Mouse (Mus musculus) adrenal gland, adult 2 months (tissue): ENCODE results near the gene Cfap97d2. TPM values are rescaled to one million over a fixed set of nuclear protein-coding genes. Genes with fewer than 3 reads are reported as not detected.

ENCODE experiments used
- DNase-seq: peaks from one replicate; pipeline ENCODE4 v3.0.0; 2021
- polyA plus RNA-seq: library from polyadenylated mRNA; depleted of rRNA; stranded (reverse); fragments of >200 nt; gene quantifications from 2 replicates; pipeline ENCODE4 v1.2.3, GENCODE M21; 2012
- total RNA-seq, 2 experiments: library from RNA; stranded (reverse); gene quantifications; 2 replicates each; pipeline ENCODE4 v1.2.3; 2021

The Cfap97d2 gene
- total and polyA plus RNA-seq, 3 experiments, result 0.13 TPM; not detected in 2

DNA sequence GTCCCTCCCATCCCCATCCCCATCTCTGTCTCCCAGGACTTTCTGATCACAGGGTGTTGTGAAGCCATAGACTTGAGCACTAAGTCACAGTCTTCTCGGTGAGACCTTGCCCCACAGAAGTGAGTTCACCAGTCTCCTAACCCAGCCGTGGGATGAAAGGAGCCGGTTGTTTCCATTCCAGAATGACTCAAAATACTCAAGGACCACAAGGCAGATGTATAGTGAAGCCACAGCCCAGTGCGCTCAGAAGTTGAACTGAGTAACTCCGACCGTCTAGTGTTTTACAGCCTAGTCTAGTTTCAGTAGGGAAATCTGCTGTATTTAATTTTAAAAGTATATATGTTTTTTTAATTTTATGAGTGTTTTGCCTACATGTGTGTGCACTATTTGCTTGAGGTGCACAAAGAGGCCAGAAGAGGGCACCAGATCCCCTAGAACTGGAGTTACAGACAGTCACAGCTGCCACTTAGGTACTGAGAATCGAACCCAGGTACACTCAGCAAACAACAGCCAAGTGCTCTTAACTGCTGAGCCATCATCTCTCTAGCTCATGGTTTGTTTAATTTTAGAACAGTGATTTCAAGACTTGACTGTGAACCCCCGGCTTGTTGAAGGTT lies 18.5 kb upstream of the Cfap97d2 start:
- no peak for DNase-seq

- no peak for DNase-seq
Measured at GRCm38 (mm10) chr8:13687941-13688340, 17.7 kb upstream of the Cfap97d2 start.

GRCm38 (mm10) chr8:13688461-13688860 lies 17.2 kb upstream of the Cfap97d2 start:
- peak; percentile 68 for DNase-seq

GRCm38 (mm10) chr8:13689331-13689730 lies 16.4 kb upstream of the Cfap97d2 start:
- DNase-seq, result no peak

DNA sequence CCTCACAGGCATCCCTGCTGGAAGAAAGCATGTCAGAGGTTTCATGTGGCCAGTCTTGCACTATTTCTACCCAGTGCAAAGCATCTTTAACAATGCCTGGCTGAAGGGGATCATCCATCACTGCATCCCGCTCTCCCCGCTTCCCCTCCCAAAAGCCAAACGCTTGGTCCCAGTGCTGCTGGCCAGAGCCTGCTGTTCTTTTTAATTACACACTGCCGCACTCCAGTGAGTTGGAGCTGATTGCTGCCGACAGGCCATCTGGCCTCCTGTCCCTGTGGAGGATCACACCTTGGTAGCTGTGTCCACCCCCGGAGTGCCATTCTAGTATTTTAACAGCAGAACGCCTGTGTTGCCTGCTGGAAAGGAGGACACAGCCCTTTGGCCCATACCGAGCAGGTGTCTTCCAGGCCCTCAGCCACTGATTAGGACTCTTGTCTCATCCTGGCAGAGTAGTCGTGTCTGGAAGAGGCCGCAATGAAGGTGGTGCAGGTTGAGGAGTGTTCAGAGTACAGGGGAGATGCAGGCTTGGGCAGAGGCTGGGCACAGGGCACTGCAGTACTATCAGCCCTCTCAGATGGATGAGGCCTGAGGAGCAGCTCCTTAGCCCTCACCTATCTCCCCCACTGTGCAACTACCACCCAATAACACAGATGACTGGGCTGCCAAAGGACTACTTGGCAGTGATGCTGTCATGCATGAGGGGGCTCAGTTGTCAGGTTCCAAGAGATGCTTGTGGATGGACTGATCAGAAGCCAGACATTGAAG lies 13.2 kb upstream of the Cfap97d2 start:
- DNase-seq, result no peak

DNA sequence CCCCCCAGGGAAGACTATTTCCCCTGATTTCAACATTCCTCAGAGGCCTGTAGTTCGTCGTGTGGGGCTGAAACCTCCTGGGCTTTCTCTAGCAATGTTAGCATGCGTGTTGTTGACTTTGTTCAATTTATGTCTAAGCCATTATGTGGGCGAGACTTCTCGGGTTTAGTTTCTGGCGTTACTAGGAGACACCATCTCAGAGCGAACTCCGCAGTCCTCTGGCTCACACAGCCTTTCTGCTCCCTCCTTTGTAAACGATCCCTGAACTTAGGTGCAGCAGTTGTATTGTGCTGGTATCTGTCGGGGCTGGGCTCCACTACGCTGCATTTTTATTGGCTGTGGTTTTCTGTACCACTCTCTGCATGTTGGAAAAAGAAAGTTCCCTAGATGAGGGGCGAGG lies 11.0 kb upstream of the Cfap97d2 start:
- DNase-seq, result no peak

GRCm38 (mm10) chr8:13695203-13695867 lies 10.4 kb upstream of the Cfap97d2 start:
- no peak for DNase-seq

GRCm38 (mm10) chr8:13696157-13696556 lies 9.5 kb upstream of the Cfap97d2 start:
- DNase-seq, result no peak

DNA sequence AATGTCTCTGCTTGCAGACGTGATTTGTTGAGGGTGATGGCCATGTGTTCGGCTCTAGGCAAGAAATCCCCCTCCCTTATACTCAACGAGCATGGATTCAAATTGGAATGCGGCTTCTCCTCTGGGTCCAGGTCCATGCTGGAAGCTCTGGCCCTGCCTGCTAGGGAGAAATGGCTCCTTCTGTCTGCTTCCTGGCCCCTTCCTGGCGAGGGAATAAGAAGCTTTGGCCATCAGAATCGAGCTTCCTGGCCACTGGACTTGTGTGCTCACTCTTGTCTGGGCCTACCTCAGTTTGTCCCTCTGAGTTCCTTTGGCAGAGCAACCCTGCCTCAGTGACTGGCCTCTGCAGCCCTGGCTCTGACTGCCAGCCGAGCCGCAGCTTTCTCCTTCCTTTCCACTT lies 8.5 kb upstream of the Cfap97d2 start:
- no peak for DNase-seq

- no peak for DNase-seq
Measured at GRCm38 (mm10) chr8:13697681-13698080, 8.0 kb upstream of the Cfap97d2 start.

DNA sequence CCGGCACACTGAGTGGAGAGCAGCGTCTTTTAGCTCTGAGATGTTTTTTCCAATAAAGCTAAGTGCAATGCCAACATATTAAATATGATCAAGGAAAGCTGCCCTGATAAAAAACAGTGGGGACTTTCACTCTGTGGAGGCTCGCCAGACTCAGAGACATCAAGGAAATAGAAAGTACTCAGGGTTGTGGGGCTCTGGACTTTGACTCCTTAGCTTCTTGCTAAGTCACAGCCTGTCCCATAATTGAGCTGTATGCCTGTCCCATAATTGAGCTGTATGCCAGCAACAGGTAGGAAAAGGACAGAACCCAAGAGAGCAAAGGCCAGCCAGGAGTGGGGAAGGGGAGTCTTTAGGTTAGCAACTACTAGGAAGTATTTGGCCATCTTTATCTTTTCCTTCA lies 7.4 kb upstream of the Cfap97d2 start:
- DNase-seq, result no peak

DNA sequence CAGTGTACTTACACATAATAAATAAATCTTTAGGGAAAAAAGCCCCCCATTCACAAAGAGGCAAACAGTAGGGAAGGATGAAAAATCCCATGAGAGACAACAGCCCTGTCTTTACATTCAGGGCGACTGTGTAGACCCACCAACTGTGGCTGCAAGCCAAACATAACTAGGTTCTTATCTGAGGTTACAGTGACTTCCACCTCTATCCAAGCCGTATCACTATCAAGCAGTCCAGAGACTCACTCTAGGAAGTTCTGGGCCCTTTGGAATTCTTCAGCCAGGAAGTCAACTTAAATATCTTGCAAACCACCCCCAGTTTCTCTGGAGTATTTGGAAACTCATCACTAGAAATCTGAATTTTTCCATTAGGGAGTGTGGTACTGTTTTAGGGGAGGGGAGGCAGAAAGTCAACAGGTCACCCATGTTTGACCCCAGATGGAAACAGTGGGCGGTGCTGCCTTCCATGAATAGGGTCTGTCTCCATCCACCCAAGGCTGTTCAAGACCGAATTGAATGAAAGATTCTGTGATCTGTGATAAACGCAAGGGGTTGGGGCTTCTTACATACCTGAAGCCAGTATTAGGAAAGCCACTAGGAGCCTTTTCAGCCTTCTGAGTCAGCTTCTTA lies 6.3 kb upstream of the Cfap97d2 start:
- DNase-seq, result no peak

DNA sequence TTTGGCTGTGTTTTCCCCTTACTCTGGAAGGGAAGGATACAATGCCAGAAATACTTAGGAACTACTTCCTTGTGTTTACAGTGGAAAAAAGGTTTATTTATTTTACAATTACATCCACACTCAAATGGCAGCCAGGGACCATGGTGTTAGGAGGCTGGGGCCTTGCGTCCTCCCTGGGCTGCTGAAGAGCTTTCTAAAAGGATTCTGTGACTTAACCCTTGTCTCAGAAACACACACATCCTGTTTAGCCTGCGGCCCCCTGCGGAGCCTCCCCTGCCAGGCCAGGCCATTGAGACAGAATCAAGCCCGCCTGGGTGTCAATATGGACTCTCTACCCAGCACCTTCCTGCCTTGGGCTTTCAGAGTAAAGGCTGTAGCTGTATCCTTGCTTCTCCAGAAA lies 2.9 kb upstream of the Cfap97d2 start:
- DNase-seq, result no peak

DNA sequence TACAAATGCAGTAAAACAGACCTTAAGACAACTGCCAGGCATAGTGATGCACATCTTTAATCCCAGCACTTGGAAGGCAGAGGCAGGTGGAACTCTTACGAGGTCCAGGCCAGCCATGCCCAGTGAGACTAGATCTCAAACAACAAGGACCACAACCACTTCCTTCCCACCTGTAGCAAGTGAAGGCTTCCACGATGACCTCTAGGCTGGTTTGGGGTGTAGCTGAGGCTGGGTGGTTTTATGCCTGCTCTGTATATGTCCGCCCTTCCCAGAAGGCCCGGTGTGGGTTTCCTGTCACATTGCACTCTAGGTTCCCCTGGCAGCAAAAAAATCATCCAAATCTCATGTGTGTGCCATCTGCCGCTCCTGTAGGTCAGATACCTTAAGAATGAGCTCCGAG lies 1.9 kb upstream of the Cfap97d2 start:
- no peak for DNase-seq

GRCm38 (mm10) chr8:13704301-13704700 lies 1.4 kb upstream of the Cfap97d2 start:
- DNase-seq, result no peak

DNA sequence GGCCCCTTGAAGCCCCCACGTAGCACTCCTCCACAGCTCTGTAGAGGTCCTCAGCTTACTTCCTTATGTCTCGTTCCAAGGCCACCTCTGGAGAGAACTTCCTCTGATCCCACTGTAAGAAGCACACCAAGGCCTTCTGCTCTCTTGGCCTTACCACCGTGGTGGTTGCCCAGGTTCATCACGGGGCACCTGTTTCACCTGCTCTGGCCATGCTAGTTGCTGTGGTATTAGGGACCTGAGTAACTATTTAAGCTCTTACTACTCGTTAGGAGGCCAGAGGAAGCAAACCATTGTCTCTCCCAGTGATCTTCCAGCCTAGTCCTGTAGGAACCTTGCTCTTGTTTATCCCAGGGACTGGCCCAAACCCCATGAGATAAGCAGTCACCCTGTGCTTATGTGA lies 1.2 kb downstream of the Cfap97d2 start:
- no peak for DNase-seq

GRCm38 (mm10) chr8:13708514-13708913 lies 2.8 kb downstream of the Cfap97d2 start:
- no peak for DNase-seq

DNA sequence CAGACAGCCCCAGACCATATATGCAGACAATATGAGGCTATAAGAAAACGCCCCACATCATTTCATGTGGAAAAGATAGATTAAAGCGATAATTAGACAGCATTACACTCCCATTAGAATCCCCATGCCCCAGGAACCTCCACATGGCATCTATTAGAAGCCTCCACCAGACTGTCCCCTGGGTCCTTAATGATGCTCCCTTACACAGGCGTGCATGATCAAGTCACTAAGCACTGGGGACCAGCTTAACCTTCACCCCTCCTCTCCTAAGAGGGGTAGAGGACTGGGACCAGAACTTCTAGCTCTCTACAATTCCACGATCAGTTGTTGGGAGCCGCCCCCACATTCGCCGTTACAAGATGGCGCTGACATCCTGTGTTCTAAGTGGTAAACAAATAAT lies 13.3 kb downstream of the Cfap97d2 start:
- no peak for DNase-seq

DNA sequence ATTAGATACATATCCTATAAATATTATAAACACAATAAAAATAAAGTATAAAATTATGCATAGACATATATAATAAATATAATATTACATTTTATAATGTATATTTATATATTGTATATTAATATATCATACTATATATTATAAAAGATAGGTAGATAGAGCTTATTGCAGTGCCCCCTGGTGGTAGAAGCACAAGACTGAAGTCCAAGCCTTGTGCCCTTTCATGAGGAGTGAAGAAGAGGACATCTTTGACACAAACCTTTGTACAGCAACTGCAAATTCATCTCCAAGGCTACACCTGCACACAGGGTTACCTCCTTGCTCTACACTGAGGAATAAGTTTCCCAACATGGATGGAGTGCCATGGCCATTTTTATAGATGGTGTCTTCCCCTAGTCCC lies 20.0 kb downstream of the Cfap97d2 start:
- peak; percentile 25 for DNase-seq

- DNase-seq, result peak; percentile 14
Measured at GRCm38 (mm10) chr8:13727469-13728094, 21.9 kb downstream of the Cfap97d2 start.

DNA sequence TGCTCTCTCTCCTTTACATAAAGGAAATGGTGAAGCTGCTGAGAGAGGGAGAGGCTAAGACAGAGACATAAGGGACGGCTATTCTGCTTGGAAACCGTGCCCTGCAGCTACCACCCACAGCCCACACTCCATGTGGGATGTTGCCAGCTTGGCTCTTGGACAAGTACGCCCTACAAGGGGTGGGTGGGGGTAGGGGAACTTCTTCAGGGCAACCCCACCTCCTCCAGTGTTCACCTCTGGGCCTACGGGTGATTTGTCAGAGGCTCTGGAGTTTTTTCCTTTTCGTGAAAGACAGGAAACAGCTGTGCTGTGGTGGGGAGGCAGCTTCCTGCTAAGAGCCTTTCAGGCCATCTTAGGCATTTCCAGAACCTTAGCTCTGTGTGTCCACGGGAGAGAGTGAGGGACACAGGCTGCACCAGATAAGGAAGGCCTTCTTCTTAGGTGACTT lies 34.7 kb downstream of the Cfap97d2 start:
- DNase-seq, result peak; percentile 27
